Mouse (Mus musculus) CH12.LX (cell line): ENCODE measurements around the gene Cobll1. TPM values are rescaled to one million over a fixed set of nuclear protein-coding genes. Genes with fewer than 3 reads are reported as not detected.

Source experiments
- DNase-seq: peaks from one replicate; pipeline ENCODE4 v3.0.0-alpha.2; 2013; ENCODE audit errors: extremely low read depth
- H3K27ac ChIP-seq: 2 replicates; pipeline ENCODE4 v1.5.1; 2012; ENCODE audit warnings: low read depth, mild to moderate bottlenecking, control low read depth, moderate library complexity; ENCODE audit not compliant: insufficient read depth
- H3K27me3 ChIP-seq: replicated peaks from 2 replicates; pipeline ENCODE3; 2012; ENCODE audit warnings: inconsistent platforms
- H3K36me3 ChIP-seq, 2 experiments: replicated peaks in 1 of 2; 2 replicates each; pipeline versions ENCODE3 to v1.6.1; 2012; ENCODE audit warnings: inconsistent platforms in 1 of 2, low read length in 1 of 2, mild to moderate bottlenecking in 1 of 2, mixed read lengths in 1 of 2, moderate library complexity in 1 of 2; ENCODE audit not compliant: control insufficient read depth in 1 of 2, insufficient read depth in 1 of 2
- H3K4me1 ChIP-seq, 2 experiments: 2 replicates each; pipeline ENCODE4 v1.6.1; 2012; ENCODE audit warnings: inconsistent platforms in 1 of 2, moderate library complexity in 1 of 2; ENCODE audit not compliant: insufficient read depth in 2 of 2, control insufficient read depth in 1 of 2
- H3K4me2 ChIP-seq: 2 replicates; pipeline ENCODE4 v1.6.1; 2012; ENCODE audit warnings: low read depth, mild to moderate bottlenecking, control low read depth; ENCODE audit not compliant: poor library complexity, insufficient read depth, severe bottlenecking
- H3K4me3 ChIP-seq, 3 experiments: fragments of 150-350 bp in 1 of 3; sonication (generic) in 1 of 3; replicated peaks in 1 of 3; 2 replicates each; pipeline versions ENCODE3 to v1.5.1; 2011 to 2012; ENCODE audit warnings: low read depth in 2 of 3, low read length in 2 of 3, mild to moderate bottlenecking in 2 of 3, moderate library complexity in 2 of 3, control low read depth in 1 of 3, improper control_type of control experiment in 1 of 3, inconsistent platforms in 1 of 3, mixed read lengths in 1 of 3; ENCODE audit not compliant: poor library complexity in 1 of 3
- H3K79me2 ChIP-seq: replicated peaks from 2 replicates; pipeline ENCODE4 v1.6.1; 2012; ENCODE audit warnings: mild to moderate bottlenecking, moderate library complexity; ENCODE audit not compliant: control insufficient read depth, poor library complexity, insufficient read depth, severe bottlenecking; ENCODE audit errors: extremely low read depth
- H3K9ac ChIP-seq: 2 replicates; pipeline ENCODE4 v1.6.1; 2012; ENCODE audit warnings: low read depth, mild to moderate bottlenecking, control low read depth, moderate library complexity; ENCODE audit not compliant: insufficient read depth
- H3K9me3 ChIP-seq: replicated peaks from 2 replicates; pipeline ENCODE3; 2012; ENCODE audit warnings: low read length, inconsistent platforms, mixed read lengths
- BHLHE40 ChIP-seq: IDR thresholded peaks from 2 replicates; pipeline ENCODE4 v1.6.1; 2011; ENCODE audit warnings: mild to moderate bottlenecking, low read depth, low read length, improper control_type of control experiment
- E2F4 ChIP-seq: IDR thresholded peaks from 2 replicates; pipeline ENCODE4 v1.6.1; 2011; ENCODE audit warnings: low read depth, low read length, improper control_type of control experiment; ENCODE audit not compliant: insufficient replicate concordance
- ELF1 ChIP-seq: IDR thresholded peaks from 2 replicates; pipeline ENCODE4 v1.6.1; 2014; ENCODE audit warnings: low read depth, mild to moderate bottlenecking, inconsistent platforms, low read length, improper control_type of control experiment
- ETS1 ChIP-seq: conservative IDR thresholded peaks from 2 replicates; pipeline ENCODE4 v1.6.1; 2012; ENCODE audit warnings: low read depth, mild to moderate bottlenecking, inconsistent platforms, low read length, improper control_type of control experiment, moderate library complexity
- JUN ChIP-seq: IDR thresholded peaks from 2 replicates; pipeline ENCODE4 v1.6.1; 2011; ENCODE audit warnings: low read depth, mild to moderate bottlenecking, low read length, improper control_type of control experiment, moderate library complexity; ENCODE audit not compliant: insufficient read depth
- KAT2A ChIP-seq: IDR thresholded peaks from 2 replicates; pipeline ENCODE4 v1.6.1; 2012; ENCODE audit warnings: low read length, improper control_type of control experiment, inconsistent platforms; ENCODE audit not compliant: insufficient replicate concordance
- MAFK ChIP-seq: IDR thresholded peaks from 2 replicates; pipeline ENCODE4 v1.6.1; 2011; ENCODE audit warnings: low read length, improper control_type of control experiment; ENCODE audit not compliant: insufficient replicate concordance
- MAX ChIP-seq: IDR thresholded peaks from 2 replicates; pipeline ENCODE4 v1.6.1; 2011; ENCODE audit warnings: low read length, improper control_type of control experiment
- MAZ ChIP-seq: IDR thresholded peaks from 2 replicates; pipeline ENCODE4 v1.6.1; 2012; ENCODE audit warnings: low read depth, mild to moderate bottlenecking, inconsistent platforms, low read length, improper control_type of control experiment, moderate library complexity
- MEF2A ChIP-seq: IDR thresholded peaks from 2 replicates; pipeline ENCODE4 v1.6.1; 2014; ENCODE audit warnings: low read depth, mild to moderate bottlenecking, inconsistent platforms, low read length, improper control_type of control experiment, borderline replicate concordance
- MXI1 ChIP-seq: IDR thresholded peaks from 2 replicates; pipeline ENCODE4 v1.6.1; 2011; ENCODE audit warnings: mild to moderate bottlenecking, low read depth, low read length, improper control_type of control experiment
- MYC ChIP-seq: IDR thresholded peaks from 2 replicates; pipeline ENCODE4 v1.6.1; 2011; ENCODE audit warnings: low read depth, mild to moderate bottlenecking, improper control_type of control experiment, low read length
- NRF1 ChIP-seq: IDR thresholded peaks from 2 replicates; pipeline ENCODE4 v1.6.1; 2014; ENCODE audit warnings: low read depth, mild to moderate bottlenecking, inconsistent platforms, low read length, improper control_type of control experiment, moderate library complexity
- PAX5 ChIP-seq: IDR thresholded peaks from 2 replicates; pipeline ENCODE4 v1.6.1; 2012; ENCODE audit warnings: low read length, inconsistent platforms, mixed read lengths
- RAD21 ChIP-seq: IDR thresholded peaks from 2 replicates; pipeline ENCODE4 v1.6.1; 2011; ENCODE audit warnings: low read depth, mild to moderate bottlenecking, low read length, improper control_type of control experiment, moderate library complexity
- RCOR1 ChIP-seq: conservative IDR thresholded peaks from 2 replicates; pipeline ENCODE4 v1.6.1; 2012; ENCODE audit warnings: low read depth, mild to moderate bottlenecking, inconsistent platforms, low read length, improper control_type of control experiment
- SIN3A ChIP-seq: IDR thresholded peaks from 2 replicates; pipeline ENCODE4 v1.6.1; 2012; ENCODE audit warnings: low read length, improper control_type of control experiment, inconsistent platforms
- TBP ChIP-seq: conservative IDR thresholded peaks from 2 replicates; pipeline ENCODE4 v1.6.1; 2011; ENCODE audit warnings: low read depth, low read length, improper control_type of control experiment
- TCF12 ChIP-seq: IDR thresholded peaks from 2 replicates; pipeline ENCODE4 v1.6.1; 2014; ENCODE audit warnings: low read depth, mild to moderate bottlenecking, inconsistent platforms, low read length, improper control_type of control experiment
- UBTF ChIP-seq: IDR thresholded peaks from 2 replicates; pipeline ENCODE4 v1.6.1; 2012; ENCODE audit warnings: low read depth, mild to moderate bottlenecking, inconsistent platforms, low read length, improper control_type of control experiment, moderate library complexity
- USF1 ChIP-seq: IDR thresholded peaks from 2 replicates; pipeline ENCODE4 v1.6.1; 2014; ENCODE audit warnings: low read depth, mild to moderate bottlenecking, inconsistent platforms, low read length, improper control_type of control experiment
- USF2 ChIP-seq: conservative IDR thresholded peaks from 2 replicates; pipeline ENCODE4 v1.6.1; 2011; ENCODE audit warnings: low read depth, low read length, improper control_type of control experiment
- ZC3H11A ChIP-seq: IDR thresholded peaks from 2 replicates; pipeline ENCODE4 v1.6.1; 2012; ENCODE audit warnings: low read depth, mild to moderate bottlenecking, inconsistent platforms, low read length, improper control_type of control experiment
- ZKSCAN1 ChIP-seq: IDR thresholded peaks from 2 replicates; pipeline ENCODE4 v1.6.1; 2012; ENCODE audit warnings: low read depth, inconsistent platforms, low read length, improper control_type of control experiment, borderline replicate concordance
- ZMIZ1 ChIP-seq: IDR thresholded peaks from 2 replicates; pipeline ENCODE4 v1.6.1; 2012; ENCODE audit warnings: low read depth, mild to moderate bottlenecking, inconsistent platforms, low read length, improper control_type of control experiment
- ZNF384 ChIP-seq: IDR thresholded peaks from 2 replicates; pipeline ENCODE4 v1.6.1; 2012; ENCODE audit warnings: low read depth, low read length, improper control_type of control experiment, inconsistent platforms
- dilution Hi-C: fragments of 300-500 bp; cut with MboI; formaldehyde crosslinking; loops from 2 replicates; pipeline ENCODE4 v1.14.3; 2020; ENCODE audit warnings: low sequenced_read_pairs; ENCODE audit not compliant: extremely low pct_unique_long_range_greater_than_20kb, extremely low pct_ligation_motif_present
- in situ Hi-C: fragments of 300-500 bp; cut with MboI; formaldehyde crosslinking; loops from 3 replicates; pipeline ENCODE4 v1.14.3; 2019; ENCODE audit warnings: low sequenced_read_pairs, low pct_ligation_motif_present, low pct_unique_long_range_greater_than_20kb, mixed read lengths
- polyA plus RNA-seq: library from polyadenylated mRNA; unstranded; fragments of >175 nt; gene quantifications from 2 replicates; pipeline ENCODE4 v1.2.1, GENCODE M21; 2012; ENCODE audit warnings: low read depth; ENCODE audit not compliant: insufficient read length
- total RNA-seq, 2 experiments: library from RNA; depleted of rRNA; stranded (reverse); fragments of 300-350 nt in 1 of 2; fragments of >200 nt in 1 of 2; gene quantifications; 2 replicates each; pipeline ENCODE4 v1.2.3; 2012 to 2014

The Cobll1 gene
- total and polyA plus RNA-seq, 3 experiments, result 0.67 to 1.9 (median 1.5) TPM

DNA sequence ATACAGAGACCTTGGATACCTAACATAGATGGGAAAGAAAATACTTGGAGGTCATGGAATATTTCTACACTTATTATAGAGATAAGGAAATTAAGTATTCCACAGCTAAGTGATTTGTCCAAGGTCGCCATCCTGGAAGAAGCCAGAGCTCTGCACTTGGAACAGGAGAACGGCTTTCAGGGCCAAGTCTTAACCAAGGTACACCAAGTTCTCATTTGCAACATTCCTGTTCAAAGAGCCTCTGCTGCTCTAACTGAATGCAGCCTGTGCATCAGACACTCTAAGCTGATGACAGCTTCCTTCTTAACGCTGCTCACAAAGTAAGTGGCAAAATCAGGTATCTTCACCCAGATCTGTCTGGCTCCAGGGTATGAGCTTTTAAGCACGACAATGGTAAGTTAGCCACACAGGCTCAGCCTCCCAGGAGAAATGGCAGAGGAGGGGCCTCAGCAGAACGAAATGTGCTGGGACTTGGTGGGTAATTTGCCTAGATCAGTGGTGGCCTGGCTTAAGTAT is 11.4 kb upstream of the Cobll1 start (continued):
- no peak for TF ChIP-seq RCOR1
- TF ChIP-seq ZC3H11A, result no peak

GRCm38 (mm10) chr2:65249575-65249974 is 10.4 kb upstream of the Cobll1 start:
- dilution Hi-C loops, result no loop called here
- TF ChIP-seq TBP, result no peak
- TF ChIP-seq MAX, result no peak
- TF ChIP-seq NRF1, result no peak
- no peak for TF ChIP-seq ZC3H11A
- TF ChIP-seq ZMIZ1, result no peak
- TF ChIP-seq ZNF384, result no peak
- no peak for TF ChIP-seq E2F4
- no peak for TF ChIP-seq BHLHE40
- TF ChIP-seq ETS1, result no peak

DNA sequence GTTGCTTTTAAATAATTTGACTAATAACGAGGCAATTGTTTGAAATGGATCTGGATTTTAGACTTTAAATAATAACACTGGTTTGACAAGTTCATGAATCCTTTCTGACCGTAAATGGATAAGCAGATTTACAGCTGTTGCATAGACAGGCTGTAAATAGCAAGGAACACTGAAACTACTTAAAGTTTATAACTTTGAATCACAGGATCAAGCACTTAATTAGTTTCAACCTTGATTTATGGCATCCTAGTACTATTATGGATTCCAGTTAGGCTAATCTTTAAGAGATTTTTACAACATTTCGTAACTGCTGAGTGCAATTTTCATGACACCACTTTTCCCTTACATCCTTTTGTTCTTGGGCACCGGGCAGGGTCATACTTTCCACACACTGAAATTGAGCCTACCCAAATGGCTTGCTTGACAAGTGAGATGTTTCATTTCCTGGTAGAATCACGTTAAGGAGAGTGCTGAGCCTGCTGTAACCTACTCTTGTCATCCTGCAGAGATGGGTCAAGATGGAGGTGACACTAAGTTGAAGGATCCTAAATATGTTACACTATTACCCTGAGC is 1.1 kb upstream of the Cobll1 start:
- no peak overlapping the region for H3K27ac ChIP-seq
- no peak overlapping the region for H3K4me3 ChIP-seq
- in situ Hi-C loops (no loop called here), dilution Hi-C loops (no loop called here)
- H3K4me1 ChIP-seq, result peaks cover 0 to 17% of the 10 kb centered on the region in 2 experiments; a peak in 2 of 4 replicates
- H3K4me2 ChIP-seq, result 0 out of 2 replicates have a peak overlapping the region, but pooled peaks have one; percentile 4
- H3K9ac ChIP-seq, result no peak overlapping the region
- H3K79me2 ChIP-seq, result no peaks in the 10 kb centered on the region; the same call in 1 of the 2 replicates
- H3K36me3 ChIP-seq, result no peaks in the 10 kb centered on the region
- no peaks in the 10 kb centered on the region for H3K27me3 ChIP-seq
- peak; percentile 66 for DNase-seq
- H3K9me3 ChIP-seq, result no peaks in the 10 kb centered on the region
- TF ChIP-seq ZC3H11A, result no peak
- TF ChIP-seq ZNF384, result no peak
- TF ChIP-seq RAD21, result no peak; the same call in 1 of the 2 replicates
- TF ChIP-seq TBP, result no peak
- TF ChIP-seq UBTF, result no peak
- TF ChIP-seq ELF1, result no peak
- peak; percentile 36; the same call in 1 of the 2 replicates for TF ChIP-seq MEF2A
- TF ChIP-seq ZMIZ1, result no peak
- no peak for TF ChIP-seq KAT2A
- TF ChIP-seq MAFK, result 0 out of 2 replicates have a peak, but pooled peaks have one; percentile 57
- peak; percentile 96 for TF ChIP-seq JUN
- no peak for TF ChIP-seq PAX5
- TF ChIP-seq MXI1, result no peak
- no peak for TF ChIP-seq E2F4
- no peak for TF ChIP-seq NRF1
- no peak for TF ChIP-seq USF2
- TF ChIP-seq ZKSCAN1, result no peak
- 0 out of 2 replicates have a peak, but pooled peaks have one; percentile 24 for TF ChIP-seq MYC
- TF ChIP-seq MAZ, result no peak
- no peak; the same call in 1 of the 2 replicates for TF ChIP-seq SIN3A
- no peak for TF ChIP-seq RCOR1
- TF ChIP-seq BHLHE40, result peak; percentile 69
- 0 out of 2 replicates have a peak, but pooled peaks have one; percentile 31 for TF ChIP-seq TCF12
- TF ChIP-seq USF1, result no peak
- TF ChIP-seq ETS1, result peak; percentile 85

More at GRCm38 (mm10) chr2:65249575-65249974, 10.4 kb upstream of the Cobll1 start:
- Histone ChIP-seq H3K79me2 (no peaks in the 10 kb centered on the region), H3K27ac (no peak overlapping the region), H3K27me3 (no peaks in the 10 kb centered on the region), H3K36me3 (no peaks in the 10 kb centered on the region), H3K9ac (no peak overlapping the region), H3K4me2 (no peak overlapping the region), H3K9me3 (no peaks in the 10 kb centered on the region), H3K4me3 (no peak overlapping the region), H3K4me1 (peaks cover 3 to 4% of the 10 kb centered on the region in 2 experiments; a peak in 1 of 4 replicates)
- DNase-seq, result no peak
- in situ Hi-C loops, result no loop called here
